Mouse (Mus musculus) lung, adult 2 months (tissue): ENCODE data around the gene Arhgap19.

ENCODE experiments used
- CTCF ChIP-seq: fragments of 200-500 bp; IDR thresholded peaks from 2 replicates; pipeline ENCODE4 v1.5.1; 2011; ENCODE audit warnings: mild to moderate bottlenecking, low read length, control low read depth; ENCODE audit not compliant: insufficient read depth
- POLR2A ChIP-seq: fragments of 200-500 bp; IDR thresholded peaks from 2 replicates; pipeline ENCODE4 v1.6.1; 2011; ENCODE audit warnings: low read depth, mild to moderate bottlenecking, control low read depth, low read length, borderline replicate concordance; ENCODE audit errors: extremely low read depth

DNA sequence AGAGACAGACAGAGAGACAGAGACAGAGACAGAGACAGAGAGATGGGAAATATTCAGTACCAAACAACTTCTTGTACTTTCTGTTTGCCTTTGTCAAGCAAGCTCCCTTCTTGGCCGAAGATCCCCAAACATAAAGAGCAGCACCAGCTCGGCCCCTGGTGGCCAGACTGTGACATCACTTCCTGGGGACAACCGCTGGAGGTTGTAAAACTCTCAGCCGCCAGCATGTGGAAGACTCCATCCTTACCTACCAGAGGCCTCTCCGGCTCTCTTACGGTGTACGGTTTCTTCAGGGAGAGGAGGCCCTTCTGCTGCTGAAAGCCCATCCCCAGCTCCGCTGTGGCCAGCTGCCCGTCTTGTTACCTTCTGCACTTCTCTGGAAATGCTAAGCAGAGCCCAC, 40.3 kb downstream of the Arhgap19 start:
- TF ChIP-seq POLR2A, result no peak
- peak; percentile 16; the same call in 1 of the 2 replicates for TF ChIP-seq CTCF
